Mouse (Mus musculus) heart, adult 18-20 months (tissue): ENCODE data around the gene Slit1. TPM values are rescaled to one million over a fixed set of nuclear protein-coding genes. Genes with fewer than 3 reads are reported as not detected.

Experiments used
- DNase-seq, 2 experiments: peaks; one replicate each; pipeline ENCODE4 v3.0.0; 2021 to 2022; ENCODE audit warnings: mixed read lengths in 1 of 2
- total RNA-seq, 2 experiments: library from RNA; stranded (reverse); gene quantifications; 2 replicates each; pipeline ENCODE4 v1.2.3; 2021

The Slit1 gene
- total RNA-seq, 2 experiments from 2014 or later = 0.07 to 0.08 TPM

DNA sequence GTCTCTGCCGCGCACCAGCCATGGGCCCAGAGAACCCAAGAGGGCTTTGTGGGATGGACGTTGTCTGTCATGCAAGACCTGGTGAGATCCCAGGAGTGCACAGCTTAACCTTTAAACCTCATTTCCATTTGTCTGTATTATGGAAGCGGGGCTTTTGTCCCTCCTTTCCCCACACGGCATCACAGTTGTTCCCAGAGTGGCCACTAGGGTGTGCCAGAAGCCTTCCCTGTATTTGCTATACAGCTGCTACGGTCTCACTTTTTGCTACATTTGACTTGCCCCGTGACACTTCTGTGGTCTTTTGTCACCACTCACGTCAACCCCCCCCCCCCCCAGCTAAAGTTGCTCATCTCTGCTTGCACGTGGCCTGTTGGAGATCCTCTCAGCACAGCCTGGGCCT, 87.5 kb downstream of the Slit1 start:
- DNase-seq = peak; percentile 30 to 85

DNA sequence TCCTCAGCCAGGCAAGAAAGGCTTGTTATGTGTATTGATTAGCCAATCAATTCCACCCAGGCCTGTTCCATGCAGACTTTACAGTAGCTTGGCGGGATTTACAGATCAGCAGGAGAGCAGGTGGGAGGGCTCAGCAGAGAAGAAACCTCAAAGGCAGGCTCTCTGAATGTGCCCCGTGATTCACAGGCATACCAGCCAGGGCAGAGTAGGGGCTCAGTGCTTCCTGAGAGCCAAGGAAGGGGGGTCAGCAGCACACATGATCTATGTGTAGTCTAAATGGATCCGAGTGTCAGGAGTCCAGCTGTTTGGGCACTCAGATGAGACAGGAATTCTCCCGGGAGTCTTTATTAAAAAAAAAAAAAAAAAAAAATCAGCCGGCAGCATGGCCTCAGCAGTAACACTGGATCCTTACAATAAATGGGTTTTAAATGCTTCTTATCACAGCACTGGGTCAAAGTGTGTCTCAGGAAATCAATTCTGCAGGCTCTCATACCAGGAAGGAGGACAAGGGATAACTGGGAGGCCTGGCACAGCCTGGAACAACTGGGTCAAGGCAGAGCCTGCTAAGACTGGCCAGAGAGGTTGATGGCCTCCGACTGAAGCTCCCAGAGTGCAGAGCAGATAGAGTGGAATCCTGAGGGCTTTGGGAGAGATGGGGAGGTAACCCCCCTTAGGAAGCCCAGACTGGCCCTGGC, 88.2 kb downstream of the Slit1 start:
- no peak for DNase-seq

DNA sequence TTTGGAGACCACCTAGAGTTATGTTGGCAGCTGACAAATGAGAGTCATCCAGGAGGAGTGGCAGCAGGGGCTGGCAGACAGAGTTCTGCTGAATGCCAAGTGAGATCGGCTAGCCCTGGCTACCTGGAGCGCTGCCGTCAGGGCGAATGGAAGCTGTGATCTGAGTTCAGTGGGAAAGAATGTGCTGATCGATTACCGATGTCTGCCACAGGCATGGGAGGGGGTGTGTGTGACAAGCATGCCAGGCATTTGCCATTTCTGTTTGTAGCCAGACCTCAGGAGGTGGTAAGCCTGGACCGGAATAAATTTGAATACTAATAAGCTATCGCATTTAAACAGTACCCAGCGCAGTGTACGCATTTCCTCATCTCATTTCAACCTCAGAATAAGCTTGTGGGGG, 91.5 kb downstream of the Slit1 start:
- no peak for DNase-seq

DNA sequence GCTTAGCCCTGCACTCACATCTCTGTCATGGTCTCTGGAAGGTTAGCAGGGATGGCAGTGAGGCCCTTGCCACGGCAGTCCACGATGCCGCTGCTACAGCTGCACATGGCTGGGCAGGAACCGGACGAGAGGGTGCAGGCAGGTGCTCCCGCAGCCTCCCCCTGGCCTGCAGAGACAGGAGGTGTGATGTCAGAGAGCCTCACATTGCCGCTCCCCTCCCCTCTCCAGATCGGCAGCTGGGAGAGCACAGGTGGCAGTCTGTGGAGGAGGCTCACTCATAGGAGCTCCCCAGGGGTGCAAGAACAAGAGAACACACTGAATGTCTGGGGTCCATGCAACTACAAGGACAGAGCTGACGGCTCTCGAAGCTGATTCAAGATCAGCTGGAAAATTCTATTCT, 94.1 kb downstream of the Slit1 start:
- DNase-seq = no peak

DNA sequence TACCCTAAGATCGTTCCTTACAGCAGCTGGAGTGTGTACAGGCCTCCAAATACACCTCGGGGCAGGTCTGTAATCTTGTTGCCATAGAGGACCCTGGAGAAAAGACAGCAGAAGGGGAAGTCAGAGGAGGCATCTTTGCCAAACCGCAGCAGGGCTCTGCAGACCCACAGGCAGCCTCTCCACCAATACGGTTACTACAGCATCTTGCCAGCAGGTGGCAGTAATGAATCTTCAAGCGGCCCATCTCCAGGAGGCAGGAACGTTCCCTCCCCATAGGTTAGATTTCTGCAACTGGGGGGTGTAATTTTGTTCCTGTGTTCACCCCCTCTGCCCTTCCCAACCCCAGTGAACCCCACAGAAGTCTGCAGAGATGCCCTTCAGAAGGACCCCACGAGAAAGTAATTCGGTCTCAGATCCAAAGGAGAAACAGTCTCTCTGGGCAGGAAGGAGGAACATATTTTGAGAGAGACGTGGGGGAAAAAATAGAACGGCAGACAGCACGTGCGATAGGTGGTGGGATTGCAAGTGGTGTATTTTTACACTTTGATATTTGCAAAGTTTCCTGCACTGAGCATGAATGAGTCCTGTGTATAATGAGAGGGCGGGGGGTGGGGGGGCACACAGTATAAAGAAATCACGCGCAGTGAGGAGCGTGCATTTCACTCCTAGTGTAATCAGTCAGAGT, 96.4 kb downstream of the Slit1 start:
- peak; percentile 52 to 82 for DNase-seq

DNA sequence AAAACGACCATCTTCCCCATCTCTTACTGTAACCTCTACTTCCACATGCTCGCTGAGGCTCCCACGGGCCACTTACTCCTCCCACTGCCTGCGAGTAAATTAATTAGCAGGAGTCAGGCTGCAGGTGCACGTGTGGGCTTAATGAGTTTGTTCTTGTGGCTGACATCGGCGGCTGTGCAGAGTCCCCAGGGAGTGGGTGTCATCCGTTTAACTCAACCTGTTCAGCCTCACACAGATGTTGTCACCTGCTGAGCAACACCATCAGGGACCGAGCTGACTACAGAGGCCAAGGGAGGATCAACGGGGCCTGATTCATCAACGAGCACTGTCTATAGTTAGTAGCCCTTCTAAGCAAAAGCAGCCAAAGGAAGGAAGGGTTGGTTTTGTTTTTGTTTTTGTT, 100.5 kb downstream of the Slit1 start:
- DNase-seq = no peak

DNA sequence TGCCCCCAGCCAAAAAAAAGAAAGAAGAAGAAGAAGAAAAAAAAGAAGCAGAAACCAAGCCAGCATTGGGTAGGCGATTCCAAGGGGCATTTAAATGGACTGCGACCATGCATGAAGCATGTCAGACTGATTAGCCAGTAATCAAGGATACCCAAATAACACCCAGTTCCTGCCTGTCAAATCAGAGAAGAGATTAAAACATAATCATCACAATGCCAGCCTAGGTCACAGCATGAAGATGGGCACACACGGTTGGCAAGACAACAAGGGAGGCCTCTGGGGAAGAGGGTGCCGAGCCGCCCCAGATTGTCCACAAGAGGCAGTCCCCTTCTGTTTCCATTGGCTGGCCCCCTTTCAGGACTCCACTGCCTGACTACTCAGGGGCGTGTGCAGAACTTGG, 108.5 kb downstream of the Slit1 start:
- no peak for DNase-seq

DNA sequence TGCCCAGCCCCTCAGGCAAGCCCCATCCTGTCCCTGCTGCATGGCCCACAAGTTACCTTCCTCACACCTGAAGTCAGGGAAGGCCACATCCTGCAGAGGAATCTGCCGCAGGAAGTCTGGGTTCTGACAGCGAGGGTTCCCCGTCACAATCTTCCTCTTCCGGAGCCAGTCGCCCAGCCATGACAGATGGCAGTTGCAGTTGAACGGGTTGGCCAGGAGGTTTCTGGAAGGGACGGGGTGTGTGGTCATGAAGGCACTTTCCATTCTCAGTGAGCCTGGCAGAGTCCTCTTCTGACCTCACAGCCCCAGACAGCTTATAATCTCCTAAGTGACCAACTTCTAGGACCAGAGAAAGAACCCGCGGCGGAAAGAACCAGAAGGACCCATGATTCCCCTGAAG, 109.4 kb downstream of the Slit1 start:
- DNase-seq = no peak

DNA sequence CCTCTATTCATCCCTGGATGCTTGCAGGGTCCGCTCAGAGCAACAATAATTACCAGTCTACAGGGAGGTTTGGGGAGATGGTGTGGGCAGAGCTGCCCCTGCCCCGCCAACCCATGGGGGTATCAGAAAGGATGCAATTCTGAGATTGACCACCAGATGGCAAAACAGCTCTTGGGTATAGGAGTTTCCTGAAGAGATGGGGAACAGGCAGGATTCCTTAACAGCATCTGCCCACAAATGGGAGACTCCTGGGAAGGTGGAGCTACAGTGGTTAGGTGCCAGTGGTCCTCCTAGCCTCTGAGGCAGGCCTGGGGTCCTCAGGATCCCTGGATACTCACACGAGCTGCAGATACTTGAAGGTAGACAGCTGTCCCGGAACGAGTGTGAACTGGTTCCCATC, 113.9 kb downstream of the Slit1 start:
- DNase-seq = peak; percentile 39 to 79

DNA sequence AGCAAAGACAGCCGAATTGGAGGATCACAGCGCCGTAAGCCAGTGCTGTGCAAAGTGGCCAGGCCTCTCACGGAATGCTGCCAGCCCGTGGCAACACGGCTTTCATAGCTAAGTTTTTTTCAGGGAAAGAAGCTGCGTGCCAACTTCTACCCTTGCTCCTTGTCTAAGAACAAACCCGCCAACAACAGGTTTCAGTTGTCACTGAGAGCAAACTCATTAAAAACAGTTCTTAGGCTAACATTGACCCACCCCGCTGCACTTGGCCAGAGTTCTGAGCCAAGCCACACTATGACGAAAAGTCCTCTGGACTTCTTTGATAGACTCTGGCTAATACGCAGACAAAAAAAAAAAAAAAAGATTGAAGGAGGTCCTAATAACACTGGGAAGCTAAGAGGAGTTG, 114.5 kb downstream of the Slit1 start:
- no peak for DNase-seq

DNA sequence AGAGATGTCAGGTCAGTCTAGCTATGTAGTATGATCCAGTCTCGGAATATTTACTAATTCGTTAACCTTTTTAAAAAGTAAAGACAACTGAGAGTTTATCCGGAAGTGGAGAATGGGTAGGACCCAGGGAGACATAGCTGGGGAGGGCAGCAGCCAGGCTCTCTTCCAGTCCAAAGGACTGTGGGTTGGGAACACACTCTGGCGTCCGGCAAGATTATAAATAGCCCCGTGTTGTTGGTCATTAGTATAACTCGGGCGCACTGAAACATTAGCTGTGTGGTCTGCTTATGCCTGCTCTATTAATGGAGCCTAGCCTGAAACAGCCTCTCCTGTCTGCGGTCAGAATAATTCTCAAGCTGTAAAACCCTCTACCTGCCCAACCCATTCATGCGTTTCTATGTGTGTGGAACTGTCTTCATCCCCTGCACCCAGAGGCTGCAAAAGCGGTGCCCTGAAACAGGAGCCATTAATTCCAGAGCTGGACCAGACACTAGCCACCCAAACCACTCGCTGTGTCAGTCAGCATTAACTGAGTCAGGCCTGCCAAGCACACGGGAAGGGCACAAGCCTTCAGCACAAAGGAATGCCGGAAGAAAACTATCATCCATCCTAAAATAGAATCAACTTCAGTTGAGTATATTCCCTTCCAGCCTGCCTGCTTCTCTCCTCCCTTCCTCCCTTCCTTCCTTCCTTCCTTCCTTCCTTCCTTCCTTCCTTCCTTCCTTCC, 122.9 kb downstream of the Slit1 start:
- peak; percentile 36 to 39 for DNase-seq

DNA sequence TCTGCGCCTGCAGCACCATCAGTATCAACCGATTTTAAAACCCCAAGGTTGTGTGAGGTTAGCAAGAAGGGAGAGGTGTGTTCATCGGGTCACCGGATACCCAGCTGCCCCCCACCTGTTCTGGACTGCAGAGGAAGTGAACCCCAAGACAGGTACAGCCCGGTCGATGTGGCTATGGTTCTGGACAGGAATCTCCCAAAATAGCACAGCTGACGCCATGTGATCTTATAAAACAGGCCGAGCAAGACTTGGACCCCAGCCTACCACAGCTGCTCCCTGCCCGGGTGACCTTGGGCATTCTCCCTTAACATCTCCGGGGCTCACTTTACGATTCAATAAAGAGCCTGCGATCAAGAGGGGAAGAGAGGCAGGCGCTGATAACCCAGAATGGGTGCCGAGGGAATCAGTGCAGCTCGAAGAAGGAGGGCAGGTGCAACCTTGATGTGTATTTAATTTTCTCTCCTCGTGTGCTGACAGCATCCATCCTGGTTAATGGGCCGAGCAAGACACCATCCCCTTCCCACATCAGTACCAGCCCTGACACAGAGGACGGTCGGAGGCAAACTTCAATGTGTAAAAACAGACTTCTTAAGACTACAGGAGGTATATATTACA, 124.6 kb downstream of the Slit1 start:
- peak; percentile 67 to 75 for DNase-seq

DNA sequence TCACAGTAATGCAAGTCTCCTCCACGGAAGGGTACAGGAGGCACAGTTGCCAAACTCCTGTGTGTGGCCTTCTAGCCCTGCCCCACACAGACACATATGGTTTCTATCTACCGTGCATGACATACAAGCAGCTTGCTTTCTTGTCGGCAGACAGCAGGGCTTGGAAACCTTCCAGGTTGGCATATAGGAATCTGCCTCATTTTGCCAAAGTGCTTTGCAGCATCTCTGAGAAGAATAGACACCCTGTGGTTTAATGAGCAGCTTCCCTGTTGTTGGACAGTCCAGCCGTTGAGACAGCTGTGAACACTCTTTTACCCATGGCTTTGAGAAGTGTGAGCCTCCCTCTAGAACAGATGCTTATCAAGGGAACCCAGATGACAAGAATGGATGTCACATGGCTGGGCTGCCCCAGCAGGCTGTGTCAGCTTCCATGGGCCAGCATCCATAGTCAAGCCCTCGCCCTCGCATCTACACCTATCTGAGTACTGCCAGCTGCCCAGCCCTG, 125.3 kb downstream of the Slit1 start:
- DNase-seq = no peak

DNA sequence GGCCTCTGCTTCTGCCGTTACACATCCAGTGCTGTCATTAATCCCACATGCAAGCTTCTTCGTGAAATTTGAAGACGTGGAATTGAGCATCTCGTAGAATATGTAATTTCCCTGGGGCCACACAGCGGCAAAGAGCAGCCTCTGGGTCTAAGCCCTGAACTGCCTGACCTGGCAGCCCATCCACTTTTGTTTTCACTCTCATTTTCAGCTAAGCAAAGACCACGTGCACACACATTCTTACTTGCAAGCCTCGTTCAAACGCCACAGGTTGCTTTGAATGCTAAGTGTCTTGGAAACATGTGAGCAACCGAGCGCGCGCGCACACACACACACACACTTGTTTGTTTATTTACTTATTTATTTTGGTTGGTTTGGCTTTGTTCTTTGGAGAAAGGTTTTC, 126.4 kb downstream of the Slit1 start:
- no peak for DNase-seq

DNA sequence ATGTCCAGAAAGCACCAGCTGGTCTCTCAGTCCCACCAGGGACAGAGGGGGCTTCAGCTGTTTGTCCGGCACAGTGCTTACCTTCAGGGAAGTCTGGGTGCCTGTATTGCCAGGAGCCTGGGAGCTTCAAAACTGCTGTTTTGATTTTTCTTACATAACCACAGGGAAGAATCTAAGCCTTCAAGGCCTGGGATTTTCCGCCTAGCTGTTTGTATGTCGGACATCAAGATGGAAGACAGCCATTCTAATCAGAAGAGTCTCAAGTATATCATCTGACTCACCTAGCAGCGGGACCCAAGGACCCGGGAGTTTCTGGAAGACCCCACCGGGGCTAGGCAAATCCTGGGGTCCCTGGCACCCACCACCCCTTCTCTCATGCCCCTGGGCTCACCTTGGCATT, 127.2 kb downstream of the Slit1 start:
- no peak for DNase-seq

DNA sequence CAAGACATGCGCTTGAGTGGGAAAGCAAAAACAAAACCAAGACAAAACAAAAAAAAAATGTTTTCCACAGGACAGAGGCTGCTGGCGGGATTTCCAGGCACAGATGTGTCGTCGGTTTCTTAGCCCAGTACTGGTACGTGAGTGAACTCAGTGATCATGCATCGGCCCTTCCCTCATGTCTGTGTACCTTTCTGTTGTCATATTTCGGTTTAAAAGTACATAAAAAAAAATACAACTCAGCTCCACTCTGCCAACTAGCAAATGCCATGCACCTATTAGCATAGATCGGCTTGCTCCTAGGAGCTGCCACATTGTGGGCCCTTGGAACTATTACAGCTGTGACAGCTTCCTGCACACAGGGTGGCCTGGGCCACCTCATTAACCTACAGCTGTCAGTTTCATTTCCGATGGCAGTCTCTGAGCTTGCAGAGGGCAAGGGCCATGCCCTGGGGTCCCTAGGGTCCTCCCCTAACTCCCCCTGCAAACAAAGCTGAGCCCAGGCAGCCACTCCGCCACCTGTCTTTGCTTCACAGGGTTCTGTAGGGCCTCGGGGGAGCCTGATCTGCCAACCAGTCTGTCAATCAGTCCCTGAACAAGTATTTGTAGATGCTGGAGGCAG, 127.8 kb downstream of the Slit1 start:
- DNase-seq = no peak

DNA sequence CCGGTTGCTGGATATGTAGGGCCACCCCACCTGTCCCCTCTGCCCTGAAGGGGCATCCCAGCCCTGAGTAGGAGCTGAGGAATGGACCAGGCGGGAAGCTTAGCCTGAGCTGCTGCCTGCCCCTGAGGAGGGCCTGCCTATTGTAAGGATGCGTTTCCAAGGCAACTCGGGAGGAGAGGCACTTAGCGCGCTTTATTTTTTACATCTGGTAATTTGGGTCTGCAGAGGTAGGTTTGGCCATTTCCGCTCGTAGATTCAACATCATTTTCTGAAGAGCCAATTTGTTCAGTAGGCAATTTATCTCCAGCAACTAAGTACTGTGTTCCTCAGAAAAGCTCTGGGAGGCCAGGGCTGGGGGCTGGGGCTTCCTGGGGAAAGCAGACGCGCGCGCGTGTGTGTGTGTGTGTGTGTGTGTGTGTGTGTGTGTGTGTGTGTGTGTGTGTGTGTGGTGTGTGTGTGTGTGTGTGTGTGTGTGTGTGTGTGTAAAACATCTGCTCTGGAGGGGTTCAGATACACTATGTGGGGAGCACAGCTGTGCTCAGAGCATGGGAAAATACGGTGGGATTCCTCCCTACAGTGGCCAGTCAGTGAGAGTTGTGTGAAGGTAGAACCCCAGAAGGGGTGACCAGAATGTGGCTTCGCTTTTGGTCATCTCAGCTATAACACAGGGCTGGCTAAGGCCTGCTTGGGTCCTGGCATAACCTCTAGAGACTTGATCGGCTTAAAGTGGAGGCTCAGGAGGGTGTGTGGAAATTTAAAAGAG, 130.0 kb downstream of the Slit1 start:
- no peak for DNase-seq

DNA sequence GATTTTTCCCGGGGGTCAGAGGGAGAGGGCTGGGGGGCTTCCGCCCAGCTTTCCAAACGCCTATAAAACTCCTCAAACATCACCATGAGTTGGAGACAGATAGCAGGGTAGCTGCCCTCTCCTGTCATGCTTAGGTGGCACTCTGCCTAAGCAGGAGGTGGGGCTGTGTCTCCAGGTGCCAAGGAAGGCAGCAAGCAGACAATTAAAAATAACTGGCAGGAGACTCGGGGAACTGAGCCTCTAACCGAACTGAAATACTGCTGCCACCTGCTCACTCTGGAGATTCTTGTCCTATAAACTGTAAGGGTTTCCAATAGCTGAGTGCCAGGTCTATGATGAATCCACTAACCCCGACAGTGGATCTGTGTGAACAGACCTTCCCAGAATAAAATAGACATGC, 131.8 kb downstream of the Slit1 start:
- DNase-seq = no peak

DNA sequence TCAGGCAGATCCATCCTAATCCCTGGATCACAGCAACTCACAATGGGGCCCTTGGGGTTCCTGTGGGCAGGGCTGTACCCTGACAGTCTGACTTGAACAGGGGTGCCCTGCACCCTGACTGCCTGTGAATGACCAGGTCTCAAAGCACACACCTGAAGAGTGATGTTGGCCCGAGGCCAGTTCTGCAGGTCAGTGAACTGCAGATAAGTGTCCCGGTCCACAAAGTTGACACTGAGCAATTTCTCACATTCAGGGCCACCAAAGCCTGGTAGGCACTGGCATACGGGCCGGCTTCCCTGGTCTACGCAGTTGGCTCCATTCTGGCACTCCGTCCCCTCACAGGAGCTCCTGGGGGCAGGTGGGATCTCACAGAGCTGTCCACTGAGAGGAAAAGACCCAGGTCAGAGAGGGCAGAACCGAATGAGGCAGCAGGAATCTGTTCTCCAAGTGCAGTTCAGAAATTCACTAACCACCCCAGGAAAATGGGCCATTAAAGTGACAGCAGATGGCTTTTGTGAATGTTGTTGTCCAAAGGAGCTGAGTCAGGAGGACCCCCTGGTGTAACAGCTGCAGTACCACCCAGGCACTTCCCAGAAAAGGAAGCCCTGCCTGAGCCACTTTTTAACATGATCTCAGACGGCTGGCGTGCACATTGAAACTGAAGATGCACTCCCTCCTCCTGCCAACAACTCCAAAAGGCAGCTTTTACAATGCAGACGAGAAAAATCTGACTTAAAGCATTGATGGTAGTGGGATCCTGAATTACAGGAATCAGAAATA, 137.1 kb downstream of the Slit1 start:
- no peak for DNase-seq

DNA sequence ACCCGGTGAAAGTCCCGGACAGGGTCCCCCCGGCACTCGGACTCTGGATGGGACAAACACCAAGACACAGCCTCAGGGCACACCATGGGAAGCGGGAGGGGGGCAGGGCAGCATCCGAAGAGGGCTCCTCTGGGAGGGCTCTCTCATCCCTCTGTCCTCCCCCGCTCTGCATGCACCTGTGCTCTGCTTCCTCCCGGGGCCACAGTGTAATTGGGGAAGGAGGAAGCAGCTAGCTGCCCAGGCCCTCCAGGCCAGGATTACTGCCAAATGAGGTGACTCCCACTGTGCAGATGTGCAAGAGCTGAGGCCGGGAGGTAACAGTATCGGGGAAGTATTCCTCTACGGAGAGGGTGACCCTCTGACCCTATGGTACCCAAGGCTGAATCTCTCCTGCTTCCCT, 142.8 kb downstream of the Slit1 start:
- DNase-seq = no peak
